Mouse (Mus musculus) kidney, embryonic 16.5 days (tissue): Measurements from ENCODE around the gene Dusp18. TPM values are rescaled to one million over a fixed set of nuclear protein-coding genes. Genes with fewer than 3 reads are reported as not detected.
A peak's percentile ranks its signal among the peaks of the same experiment; 100 is the strongest.

Source experiments
- ATAC-seq: fragments of 200-750 bp; cut with Nextera tagmentation; 2 replicates; pipeline ENCODE4 v1.8.0; 2017; ENCODE audit warnings: moderate TSS enrichment; ENCODE audit not compliant: low FRiP score, low TSS enrichment
- H3K27ac ChIP-seq: fragments of 300-500 bp; sonication (generic); 2 replicates; pipeline ENCODE4 v1.5.1; 2014; ENCODE audit warnings: low read length
- H3K27me3 ChIP-seq: fragments of 300-500 bp; sonication (generic); 2 replicates; pipeline ENCODE4 v1.6.1; 2014; ENCODE audit warnings: low read length, control low read depth, mixed read lengths; ENCODE audit not compliant: insufficient read depth
- H3K36me3 ChIP-seq: fragments of 300-500 bp; sonication (generic); 2 replicates; pipeline ENCODE4 v1.6.1; 2014; ENCODE audit warnings: low read length, control low read depth, mixed read lengths; ENCODE audit not compliant: insufficient read depth
- H3K4me1 ChIP-seq: fragments of 300-500 bp; sonication (generic); 2 replicates; pipeline ENCODE4 v1.6.1; 2014; ENCODE audit warnings: low read length, control low read depth, mixed read lengths; ENCODE audit not compliant: insufficient read depth
- H3K4me2 ChIP-seq: fragments of 300-500 bp; sonication (generic); replicated peaks from 2 replicates; pipeline ENCODE4 v1.6.1; 2014; ENCODE audit warnings: low read depth, low read length
- H3K4me3 ChIP-seq: fragments of 300-500 bp; sonication (generic); 2 replicates; pipeline ENCODE4 v1.5.1; 2014; ENCODE audit warnings: mild to moderate bottlenecking, low read length
- H3K9ac ChIP-seq: fragments of 300-500 bp; sonication (generic); replicated peaks from 2 replicates; pipeline ENCODE4 v1.6.1; 2014; ENCODE audit warnings: low read length
- H3K9me3 ChIP-seq: fragments of 300-500 bp; sonication (generic); 2 replicates; pipeline ENCODE4 v1.6.1; 2016; ENCODE audit warnings: low read length, control low read depth
- WGBS: fragments of 180-500 bp; shearing (Covaris S2); extraction: QIAGEN DNeasy Blood & Tissue Kit; methylation state at CpG from one replicate; pipeline ENCODE4 v1.1.7; 2014; 5-methylcytosine and 5-hydroxymethylcytosine counted together
- polyA plus RNA-seq: library from polyadenylated mRNA; unstranded; fragments of >200 nt; fragmentation: Nextera tagmentation; extraction: Ambion mirVana; gene quantifications from 2 replicates; pipeline ENCODE4 v1.2.1, GENCODE M21; 2015

Dusp18 gene
- polyA plus RNA-seq: 14.7 and 16.4 TPM in 2 replicates

GRCm38 (mm10) chr11:3894406-3895281 lies at the start of gene Dusp18, which contains the start of gene 4921536K21Rik:
TSS of gene Dusp18 (plus strand) at chr11:3895240.
TSS of gene 4921536K21Rik (minus strand) at chr11:3895098.
- ATAC-seq: peak; percentile 98
- Histone ChIP-seq H3K4me3 (peak within 1 kb of the TSS; percentile 63), H3K36me3 (peaks cover 5% of the 10 kb centered on the region), H3K9ac (peak within 1 kb of the TSS; percentile 80), H3K9me3 (no peaks in the 10 kb centered on the region), H3K27ac (peak within 1 kb of the TSS; percentile 97), H3K27me3 (no peaks in the 10 kb centered on the region), H3K4me1 (peaks cover 15% of the 10 kb centered on the region; the same call in 1 of the 2 replicates), H3K4me2 (peak within 1 kb of the TSS; percentile 95)
- 3% methylated on average over 46 of the region's 46 CpGs for WGBS

- Histone ChIP-seq H3K4me3 (no peak overlapping the region), H3K9me3 (no peaks in the 10 kb centered on the region), H3K9ac (no peak overlapping the region), H3K4me1 (0 out of 2 replicates have a peak, but pooled peaks cover 4% of the 10 kb centered on the region), H3K4me2 (no peak overlapping the region), H3K27ac (no peak overlapping the region), H3K36me3 (no peaks in the 10 kb centered on the region), H3K27me3 (no peaks in the 10 kb centered on the region)
- ATAC-seq: no peak
- 54% methylated on average over 2 of the region's 2 CpGs for WGBS
Measured at GRCm38 (mm10) chr11:3846351-3846750, 48.7 kb upstream of the Dusp18 start.

GRCm38 (mm10) chr11:3849469-3850314 lies 45.3 kb upstream of the Dusp18 start:
- ATAC-seq: peak; percentile 46; the same call in 1 of the 2 replicates
- WGBS: 62% methylated on average over 15 of the region's 15 CpGs

GRCm38 (mm10) chr11:3850315-3850614 lies 44.8 kb upstream of the Dusp18 start:
- WGBS: 50% methylated on average over 2 of the region's 2 CpGs

More at GRCm38 (mm10) chr11:3849469-3850314, 45.3 kb upstream of the Dusp18 start:
- Histone ChIP-seq H3K9ac (no peak overlapping the region), H3K4me3 (no peak overlapping the region), H3K9me3 (no peaks in the 10 kb centered on the region), H3K36me3 (no peaks in the 10 kb centered on the region), H3K27me3 (no peaks in the 10 kb centered on the region), H3K4me1 (0 out of 2 replicates have a peak, but pooled peaks cover 4% of the 10 kb centered on the region), H3K4me2 (no peak overlapping the region), H3K27ac (no peak overlapping the region)

GRCm38 (mm10) chr11:3850746-3851277 lies 44.2 kb upstream of the Dusp18 start:
- WGBS: 57% methylated on average over 5 of the region's 5 CpGs
- Histone ChIP-seq H3K4me2 (no peak overlapping the region), H3K4me1 (0 out of 2 replicates have a peak, but pooled peaks cover 4% of the 10 kb centered on the region), H3K9ac (no peak overlapping the region), H3K27me3 (no peaks in the 10 kb centered on the region), H3K27ac (no peak overlapping the region), H3K36me3 (no peaks in the 10 kb centered on the region), H3K4me3 (no peak overlapping the region), H3K9me3 (no peaks in the 10 kb centered on the region)
- 0 out of 2 replicates have a peak, but pooled peaks have one; percentile 35 for ATAC-seq

More at GRCm38 (mm10) chr11:3850315-3850614, 44.8 kb upstream of the Dusp18 start:
- ATAC-seq: 0 out of 2 replicates have a peak, but pooled peaks have one; percentile 27
- Histone ChIP-seq H3K9ac (no peak overlapping the region), H3K9me3 (no peaks in the 10 kb centered on the region), H3K27ac (no peak overlapping the region), H3K4me3 (no peak overlapping the region), H3K27me3 (no peaks in the 10 kb centered on the region), H3K36me3 (no peaks in the 10 kb centered on the region), H3K4me2 (no peak overlapping the region), H3K4me1 (0 out of 2 replicates have a peak, but pooled peaks cover 4% of the 10 kb centered on the region)

- Histone ChIP-seq H3K27ac (no peak overlapping the region), H3K4me2 (no peak overlapping the region), H3K27me3 (no peaks in the 10 kb centered on the region), H3K4me3 (no peak overlapping the region), H3K9ac (no peak overlapping the region), H3K9me3 (no peaks in the 10 kb centered on the region), H3K36me3 (no peaks in the 10 kb centered on the region), H3K4me1 (0 out of 2 replicates have a peak, but pooled peaks cover 4% of the 10 kb centered on the region)
- no peak for ATAC-seq
- 60% methylated on average over 4 of the region's 4 CpGs for WGBS
Measured at GRCm38 (mm10) chr11:3851872-3852271, 43.2 kb upstream of the Dusp18 start.

- no peak overlapping the region for H3K27ac ChIP-seq
- H3K9ac ChIP-seq: no peak overlapping the region
- no peak overlapping the region for H3K4me3 ChIP-seq
- WGBS: 95% methylated on average over 10 of the region's 10 CpGs
- no peak overlapping the region for H3K4me2 ChIP-seq
- H3K27me3 ChIP-seq: no peaks in the 10 kb centered on the region
- no peaks in the 10 kb centered on the region for H3K36me3 ChIP-seq
- no peaks in the 10 kb centered on the region for H3K9me3 ChIP-seq
- ATAC-seq: no peak
- H3K4me1 ChIP-seq: 0 out of 2 replicates have a peak, but pooled peaks cover 4% of the 10 kb centered on the region
Measured at GRCm38 (mm10) chr11:3853031-3853430, 42.0 kb upstream of the Dusp18 start.

- WGBS: 82% methylated on average over 5 of the region's 5 CpGs
- ATAC-seq: no peak
- H3K4me3 ChIP-seq: no peak overlapping the region
Measured at GRCm38 (mm10) chr11:3853481-3854034, 41.5 kb upstream of the Dusp18 start.

GRCm38 (mm10) chr11:3854156-3854555 lies 40.9 kb upstream of the Dusp18 start:
- Histone ChIP-seq H3K9me3 (no peaks in the 10 kb centered on the region), H3K27me3 (no peaks in the 10 kb centered on the region), H3K4me3 (no peak overlapping the region), H3K36me3 (no peaks in the 10 kb centered on the region), H3K4me2 (no peak overlapping the region), H3K27ac (no peak overlapping the region), H3K4me1 (0 out of 2 replicates have a peak, but pooled peaks cover 4% of the 10 kb centered on the region), H3K9ac (no peak overlapping the region)
- ATAC-seq: no peak
- 91% methylated on average over 3 of the region's 3 CpGs for WGBS

More at GRCm38 (mm10) chr11:3853481-3854034, 41.5 kb upstream of the Dusp18 start:
- Histone ChIP-seq H3K27me3 (no peaks in the 10 kb centered on the region), H3K36me3 (no peaks in the 10 kb centered on the region), H3K9me3 (no peaks in the 10 kb centered on the region), H3K27ac (no peak overlapping the region), H3K4me1 (0 out of 2 replicates have a peak, but pooled peaks cover 4% of the 10 kb centered on the region), H3K9ac (no peak overlapping the region), H3K4me2 (no peak overlapping the region)
